Mouse (Mus musculus): ENCODE results near the gene Serbp1.

Serbp1 gene

GRCm38 (mm10) chr6:67236491-67237234, 1.3 kb upstream of the Serbp1 start:
- DNase-seq, result no peak

DNA sequence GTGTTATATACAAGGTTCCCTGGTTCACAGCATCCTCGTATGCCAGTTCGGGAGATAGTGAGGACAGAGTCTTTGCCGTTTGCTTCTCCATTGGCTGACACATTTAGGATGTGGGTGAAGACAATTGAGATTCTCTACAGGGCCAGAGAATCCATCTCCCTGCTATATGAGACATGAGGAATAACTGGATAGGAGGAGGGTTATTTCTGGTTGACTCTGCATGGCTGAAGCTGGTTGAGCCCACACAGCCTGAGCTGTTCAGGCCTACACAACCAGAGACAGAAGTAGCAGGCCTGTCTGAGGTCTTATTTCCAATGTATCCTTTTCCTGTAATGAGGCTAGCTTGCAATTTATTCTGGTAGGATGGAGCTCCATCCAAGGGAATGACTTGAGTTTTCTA, 3.3 kb downstream of the Serbp1 start:
- no peak for DNase-seq

DNA sequence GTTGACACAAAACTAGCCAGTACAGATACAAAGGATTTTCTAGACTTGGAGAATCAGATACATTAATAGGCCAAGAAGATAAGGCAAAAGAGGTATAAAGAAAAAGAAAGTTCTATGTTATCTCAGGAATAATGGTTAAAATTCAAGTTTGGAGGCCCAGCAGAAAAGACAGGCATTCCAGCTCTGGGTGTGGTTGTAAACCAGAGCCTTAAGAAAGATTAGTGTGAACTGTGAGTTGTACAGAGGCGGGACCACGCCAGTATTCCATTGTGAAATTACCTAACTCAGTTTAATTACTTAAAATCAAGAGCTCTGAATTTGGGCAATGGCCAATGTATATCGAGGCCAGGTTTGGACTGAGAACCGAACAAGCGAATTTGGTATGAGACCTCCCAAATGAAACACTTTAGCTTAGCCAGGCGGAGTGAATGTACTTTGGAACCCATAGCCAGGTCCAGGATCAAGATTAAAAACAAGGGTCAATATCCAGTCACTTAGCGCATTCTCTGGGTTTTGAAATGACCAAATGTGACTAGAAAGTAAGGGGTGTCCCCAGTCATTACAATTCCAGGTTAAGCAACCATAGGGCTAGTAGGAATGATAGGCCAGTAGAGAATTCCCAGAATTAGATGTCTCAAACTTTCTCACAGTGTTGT, 5.9 kb downstream of the Serbp1 start:
- DNase-seq, result no peak

- DNase-seq, result no peak
Observed at GRCm38 (mm10) chr6:67244451-67244850, 6.5 kb downstream of the Serbp1 start.

GRCm38 (mm10) chr6:67251095-67251494, 13.1 kb downstream of the Serbp1 start:
- no peak for DNase-seq

GRCm38 (mm10) chr6:67264935-67265334, 27.0 kb downstream of the Serbp1 start:
- DNase-seq, result no peak

GRCm38 (mm10) chr6:67266159-67266657, 28.2 kb downstream of the Serbp1 start:
- no peak for DNase-seq

GRCm38 (mm10) chr6:67266664-67267407, 28.9 kb downstream of the Serbp1 start:
- DNase-seq, result peak; percentile 93 to 98

DNA sequence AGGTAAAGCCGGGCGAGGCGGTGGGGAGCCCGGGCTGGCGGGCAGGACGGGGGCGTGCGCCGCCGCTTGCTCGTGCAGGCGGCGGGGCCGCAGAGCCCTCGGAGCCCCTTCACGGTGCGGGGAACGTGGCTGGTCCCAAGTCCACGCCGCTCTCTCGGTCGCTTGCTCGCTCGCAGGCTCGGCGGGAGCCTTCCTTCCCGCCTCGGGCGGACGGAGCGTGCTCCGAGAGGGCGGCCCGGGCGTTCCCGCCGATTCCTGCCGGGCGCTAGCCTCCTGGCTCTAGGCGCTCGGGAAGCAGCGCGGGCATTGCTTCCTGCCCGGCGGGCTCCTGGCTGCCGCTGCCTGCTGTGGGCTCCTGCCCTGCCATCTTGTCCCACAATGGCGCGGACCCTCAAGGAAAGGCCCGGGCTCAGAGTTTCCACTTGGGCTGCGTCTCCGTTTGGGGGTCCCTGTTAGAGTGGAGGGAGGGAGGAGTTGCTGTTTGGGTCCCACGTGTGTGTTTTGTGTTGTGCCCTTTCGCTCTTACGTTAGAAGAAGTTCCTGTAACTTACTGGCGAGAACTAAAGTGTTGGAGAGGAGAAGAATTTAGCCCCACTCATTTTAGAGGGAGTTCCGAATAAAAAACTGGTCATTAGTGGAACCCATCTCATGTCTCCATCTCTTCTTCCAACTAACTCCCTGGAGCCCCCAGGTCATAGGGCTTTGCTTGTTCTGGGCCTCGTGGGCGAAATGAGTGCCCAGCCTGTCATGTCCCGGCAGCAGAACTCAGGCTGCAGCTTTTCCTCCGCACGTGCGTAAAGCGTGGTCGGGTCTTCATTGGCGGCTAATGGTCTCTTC, 29.6 kb downstream of the Serbp1 start:
- peak; percentile 19 to 63 for DNase-seq

- no peak for DNase-seq
Observed at GRCm38 (mm10) chr6:67268245-67268612, 30.3 kb downstream of the Serbp1 start.

- DNase-seq, result no peak
Observed at GRCm38 (mm10) chr6:67268983-67269382, 31.0 kb downstream of the Serbp1 start.

DNA sequence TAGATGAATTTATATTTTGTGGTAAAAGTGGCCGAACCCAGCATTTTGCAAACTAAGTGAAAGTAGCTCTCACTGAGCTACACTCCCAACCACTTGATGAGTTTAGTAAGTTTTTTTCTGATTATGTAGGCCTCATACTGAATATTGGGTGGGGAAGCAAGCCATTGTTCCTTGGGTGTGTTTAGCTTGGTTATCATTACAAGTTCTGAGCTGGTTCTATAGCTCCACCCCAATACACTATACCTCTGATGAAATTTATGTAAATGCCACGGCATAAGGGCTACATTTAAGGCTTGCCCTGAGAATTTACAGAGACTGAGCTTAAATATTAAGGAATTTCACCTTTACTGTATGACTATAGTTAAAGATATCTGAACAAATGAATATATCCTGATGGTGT, 31.5 kb downstream of the Serbp1 start:
- DNase-seq, result no peak

- DNase-seq, result no peak
Observed at GRCm38 (mm10) chr6:67277944-67278343, 40.0 kb downstream of the Serbp1 start.

DNA sequence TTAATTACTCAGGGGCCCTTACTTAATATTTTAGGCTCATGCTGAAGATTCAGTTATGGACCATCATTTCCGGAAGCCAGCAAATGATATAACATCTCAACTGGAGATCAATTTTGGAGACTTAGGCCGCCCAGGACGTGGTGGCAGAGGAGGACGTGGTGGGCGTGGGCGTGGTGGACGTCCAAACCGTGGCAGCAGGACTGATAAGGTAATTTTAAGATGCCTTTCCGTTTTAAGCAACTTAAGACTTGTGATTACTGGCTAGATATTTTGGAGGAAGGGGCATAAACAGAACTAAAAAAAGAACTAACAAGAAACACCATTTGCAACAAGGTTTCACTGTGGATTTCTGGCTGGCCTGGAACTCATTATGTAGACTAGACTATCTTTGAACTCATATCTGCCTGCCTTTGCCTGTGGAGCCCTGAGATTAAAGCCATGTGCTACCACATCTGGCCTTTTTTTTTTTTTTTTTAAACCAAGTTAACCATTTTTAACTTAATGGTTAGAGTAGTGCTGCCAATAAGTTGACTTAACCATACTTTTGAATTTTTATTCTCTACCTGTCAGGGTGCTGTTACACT, 43.7 kb downstream of the Serbp1 start:
- DNase-seq, result no peak

GRCm38 (mm10) chr6:67282897-67283296, 44.9 kb downstream of the Serbp1 start:
- DNase-seq, result no peak

DNA sequence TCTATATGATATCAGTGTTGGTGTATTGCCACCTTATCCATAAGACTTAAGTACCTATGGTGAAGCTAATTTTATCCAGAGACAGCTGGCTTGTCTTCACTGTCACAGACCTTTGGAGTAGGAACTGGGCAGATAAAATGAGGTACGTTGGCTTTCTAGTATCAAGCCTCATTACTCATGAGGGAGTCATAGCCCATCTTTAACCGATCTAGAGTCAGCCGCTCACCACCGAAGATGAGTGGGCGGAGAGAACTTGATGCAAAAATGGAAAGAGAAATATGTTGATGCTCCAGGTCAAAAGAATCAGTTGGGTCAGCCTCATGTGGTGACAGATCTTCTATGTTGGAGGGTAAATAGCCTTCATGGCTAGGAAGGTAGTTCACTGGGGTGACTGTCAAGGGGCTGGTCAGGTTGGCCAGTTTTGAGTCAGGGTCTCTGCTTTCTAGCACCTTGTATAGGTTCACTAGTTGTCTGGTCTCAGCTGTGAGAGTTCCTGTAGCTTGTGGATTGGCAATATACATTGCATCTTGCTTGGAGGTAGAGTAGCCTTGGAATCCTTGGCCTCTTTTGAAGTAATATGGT, 54.2 kb downstream of the Serbp1 start:
- no peak for DNase-seq

DNA sequence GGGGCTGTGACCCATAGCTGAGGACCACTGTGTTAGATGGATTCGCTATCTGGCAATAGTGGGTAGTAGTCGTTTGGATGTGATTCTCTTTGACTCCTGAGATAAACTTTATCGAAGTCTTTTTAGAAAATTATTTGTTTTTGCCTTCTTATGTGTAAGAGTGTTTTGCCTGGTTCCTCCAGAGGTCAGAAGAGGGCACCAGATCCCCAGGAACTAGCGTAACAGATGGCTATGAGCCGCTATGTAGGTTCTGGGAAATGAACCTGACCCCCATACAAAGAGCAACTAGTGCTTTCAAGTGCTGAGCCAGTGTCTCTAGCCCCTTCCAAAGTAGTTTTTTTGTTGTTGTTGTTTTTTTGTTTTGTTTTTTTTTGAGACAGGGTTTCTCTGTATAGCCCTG, 58.1 kb downstream of the Serbp1 start:
- peak; percentile 44 to 54 for DNase-seq

DNA sequence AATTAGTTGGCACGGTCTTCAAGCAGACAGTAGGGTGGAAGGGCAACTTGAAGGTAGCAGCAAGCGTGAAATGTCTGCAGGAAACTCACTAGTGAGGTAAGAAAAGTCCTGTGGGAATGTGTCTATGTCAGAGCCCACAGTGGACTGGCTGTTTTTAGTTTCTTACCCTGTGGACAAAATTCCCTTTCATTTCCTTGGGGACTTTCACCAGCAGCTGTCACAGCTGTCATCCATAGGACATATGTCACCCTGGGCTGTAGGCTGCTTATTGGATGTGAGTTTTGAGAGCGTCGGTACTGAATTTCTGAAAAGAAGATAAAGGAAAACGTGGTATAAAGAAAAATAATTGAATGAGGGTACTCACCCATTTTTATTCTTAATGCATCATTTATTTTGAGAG, 60.8 kb downstream of the Serbp1 start:
- no peak for DNase-seq

DNA sequence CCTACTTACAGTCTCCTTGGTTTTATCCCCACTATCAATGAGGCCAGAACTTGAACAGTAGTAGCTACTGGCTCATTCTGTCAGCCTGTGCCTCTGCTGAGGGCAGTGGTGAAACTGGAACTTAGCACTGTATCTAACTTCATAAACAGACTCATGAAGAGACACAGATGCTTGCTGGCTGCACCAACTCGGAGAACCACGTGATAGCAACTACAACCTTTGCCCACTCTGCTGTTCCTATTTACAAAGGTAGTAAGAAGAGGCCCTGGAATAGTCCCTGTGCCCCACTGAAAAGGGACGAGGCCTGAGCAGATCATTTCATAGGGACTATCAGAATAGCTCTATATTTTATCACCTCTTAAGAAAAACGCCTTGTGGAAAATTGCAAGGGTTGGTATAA, 62.3 kb downstream of the Serbp1 start:
- no peak for DNase-seq

- DNase-seq, result no peak
Observed at GRCm38 (mm10) chr6:67300710-67301163, 62.8 kb downstream of the Serbp1 start.

GRCm38 (mm10) chr6:67301230-67301629, 63.3 kb downstream of the Serbp1 start:
- DNase-seq, result no peak

DNA sequence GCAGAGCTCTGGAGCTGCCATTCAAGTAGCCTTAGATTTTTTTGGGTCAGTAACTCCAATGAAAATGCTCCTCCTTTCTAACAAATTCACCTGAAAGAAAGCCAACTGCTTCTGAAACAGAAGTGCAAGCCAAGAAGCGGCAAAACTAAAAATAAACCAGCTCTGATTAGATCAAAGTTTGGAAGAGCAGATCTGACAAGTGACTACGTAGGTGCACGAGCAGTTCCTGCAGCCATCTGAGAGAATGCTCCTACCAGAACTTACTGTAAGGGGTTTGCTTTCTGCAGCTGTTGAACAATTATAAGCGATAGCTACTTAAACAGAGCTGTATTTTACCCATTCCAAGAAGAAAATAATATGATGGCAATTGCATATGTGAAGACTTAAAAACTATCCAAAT, 64.5 kb downstream of the Serbp1 start:
- peak in 1 of 2 experiments; percentile 29 for DNase-seq

Data from thymus, postnatal 36 days (tissue).